Mouse (Mus musculus) 3T3-L1 (cell line): ENCODE results near the gene Zfp169.
"Not testable (repeated sequence)": the region's sequence is repeated elsewhere in the genome, so short reads cannot be mapped to it uniquely, and the experiment has no call there.

Experiments used
- DNase-seq: peaks from one replicate; pipeline ENCODE4 v3.0.0-alpha.2; 2015; ENCODE audit warnings: low read depth, low spot score

Gene Zfp169

DNA sequence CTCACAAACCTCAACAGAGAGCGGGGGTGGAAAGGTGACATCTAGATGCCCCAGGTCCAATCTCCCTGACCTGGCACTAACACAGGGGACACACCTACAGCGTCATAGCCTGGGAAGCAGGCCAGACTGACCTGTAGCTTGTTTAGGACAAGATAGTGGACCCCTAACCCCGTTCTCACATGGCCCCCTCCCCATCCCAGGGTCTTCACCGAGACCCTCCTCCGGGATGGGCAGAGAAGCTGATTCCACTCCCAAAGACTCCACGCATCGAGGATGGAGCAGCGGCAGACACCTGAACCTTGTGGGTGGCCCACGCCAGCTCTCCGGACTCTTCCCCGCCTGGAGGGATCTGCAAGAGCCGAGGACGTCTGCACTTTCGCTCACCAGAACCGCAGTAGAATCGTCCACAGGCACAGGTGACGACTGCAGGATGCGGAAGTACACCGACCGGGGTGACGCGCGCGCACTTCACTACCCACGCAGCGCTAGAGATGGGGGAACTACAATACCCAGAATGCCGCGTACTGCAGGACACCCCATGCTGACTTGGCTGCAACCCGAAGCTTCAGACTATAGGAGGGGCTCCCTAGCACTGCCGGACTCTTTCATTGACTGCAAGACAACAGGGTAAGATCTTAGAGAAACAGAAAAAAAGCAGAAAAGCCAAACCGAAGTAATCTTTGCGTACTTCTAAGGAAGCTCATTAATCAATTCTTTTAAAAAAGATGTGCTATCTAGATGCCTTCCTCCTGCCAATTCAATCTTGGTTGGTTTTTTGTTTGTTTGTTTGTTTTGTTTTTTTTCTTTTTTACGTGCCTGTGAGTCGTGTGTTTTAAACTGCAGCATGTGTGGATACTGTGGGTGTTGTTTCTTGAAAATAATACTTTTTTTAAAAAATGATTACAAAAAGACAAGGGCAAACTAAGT is at the start of gene Zfp169, which contains the start of gene A830005F24Rik:
TSS of gene Zfp169 (minus strand) at position 449 of the 927 bp plus-strand sequence.
TSS of gene A830005F24Rik (plus strand) at position 568 of the 927 bp plus-strand sequence.
- DNase-seq, result peak; percentile 91

DNA sequence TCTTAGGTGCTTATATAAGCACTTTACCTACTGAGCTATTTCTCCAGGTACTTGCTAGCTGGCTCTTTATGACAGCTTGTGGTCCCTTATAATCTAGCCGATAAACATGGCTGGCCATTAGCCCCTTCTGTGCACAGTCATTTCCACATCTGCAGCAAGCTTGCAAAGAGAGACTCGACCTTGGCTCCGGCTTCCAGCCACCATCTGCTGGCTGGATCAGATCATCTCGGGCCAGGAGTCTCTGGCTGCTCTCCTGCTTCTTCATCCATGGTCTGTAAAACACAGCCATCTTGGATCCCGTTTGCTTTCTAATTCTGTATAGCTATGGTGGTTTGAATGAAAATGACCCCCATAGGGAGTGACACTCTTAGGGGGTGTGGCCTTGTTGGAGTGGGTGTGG is 49.1 kb upstream of the Zfp169 start:
- DNase-seq, result no peak

DNA sequence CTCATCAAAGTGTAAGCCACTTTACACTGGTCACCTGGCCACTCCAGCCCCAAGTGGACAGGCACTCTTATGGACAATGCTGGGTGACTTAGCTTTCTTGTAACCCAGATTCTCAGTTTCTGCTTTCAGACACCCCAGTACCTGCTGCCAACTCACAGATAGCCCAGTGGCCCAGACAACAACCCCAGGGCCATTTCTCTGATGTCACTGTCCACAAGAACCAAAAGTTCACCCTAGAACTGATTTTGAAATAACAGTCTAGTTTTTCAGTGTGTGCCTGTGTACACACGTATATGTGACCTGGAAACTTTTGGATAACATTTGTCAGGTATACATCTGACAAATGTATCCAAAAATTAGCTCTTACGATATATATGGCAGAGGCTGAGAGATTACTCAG is 48.2 kb upstream of the Zfp169 start:
- DNase-seq, result no peak

DNA sequence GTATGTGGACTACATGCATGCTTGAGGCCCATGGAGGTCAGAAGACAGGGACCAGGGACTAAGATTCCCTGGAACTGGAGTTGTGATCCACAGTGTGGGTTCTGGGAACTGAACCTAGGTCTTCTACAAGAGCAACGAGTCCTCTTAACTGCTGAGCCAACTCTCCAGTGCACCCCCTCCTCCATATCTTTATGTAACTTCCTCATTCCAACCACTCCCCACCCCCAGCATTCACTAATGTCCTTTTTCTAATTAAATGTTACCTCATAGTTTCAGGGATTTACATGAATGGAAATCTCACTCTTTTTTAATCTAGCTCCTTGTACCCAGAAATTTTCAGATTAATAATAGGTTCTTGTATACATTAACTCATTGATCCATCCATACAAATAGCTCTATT is 42.7 kb upstream of the Zfp169 start:
- DNase-seq, result no peak

DNA sequence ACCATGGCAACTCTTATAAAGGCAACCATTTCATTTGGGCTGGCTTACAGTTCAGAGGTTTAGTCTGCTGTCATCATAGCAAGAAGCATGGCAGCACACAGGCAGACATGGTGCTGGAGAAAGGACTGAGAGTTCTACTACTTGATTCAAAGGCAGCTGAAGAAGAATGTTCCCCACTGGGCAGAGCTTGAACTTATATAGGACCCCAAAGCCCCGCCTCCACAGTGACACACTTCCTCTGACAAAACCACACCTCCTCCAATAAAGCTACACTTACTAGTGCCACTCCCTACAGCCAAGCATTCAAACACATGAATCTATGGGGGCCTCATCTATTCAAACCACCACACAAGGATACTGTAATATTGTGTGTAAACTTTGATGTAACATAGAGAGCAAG is 41.3 kb upstream of the Zfp169 start:
- no peak for DNase-seq

DNA sequence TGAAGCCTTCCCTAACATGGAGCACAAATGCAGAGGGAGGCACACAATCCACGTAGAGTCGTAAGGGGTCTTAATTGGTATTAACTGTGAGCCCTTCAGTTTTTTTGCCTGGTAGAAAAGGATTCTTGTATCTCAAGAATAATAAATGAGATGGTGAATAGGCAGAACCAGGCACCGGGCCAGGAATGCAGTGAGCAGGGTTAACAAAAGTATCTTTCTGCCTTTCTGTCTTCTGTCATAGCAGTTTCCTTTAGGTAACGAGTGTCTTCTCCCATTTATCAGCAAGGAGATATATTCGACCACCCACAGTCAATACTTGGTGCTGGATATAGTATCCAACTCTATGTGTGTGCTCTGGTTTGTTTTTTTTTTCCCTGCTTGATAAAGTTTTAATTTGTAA is 40.3 kb upstream of the Zfp169 start:
- peak; percentile 62 for DNase-seq

DNA sequence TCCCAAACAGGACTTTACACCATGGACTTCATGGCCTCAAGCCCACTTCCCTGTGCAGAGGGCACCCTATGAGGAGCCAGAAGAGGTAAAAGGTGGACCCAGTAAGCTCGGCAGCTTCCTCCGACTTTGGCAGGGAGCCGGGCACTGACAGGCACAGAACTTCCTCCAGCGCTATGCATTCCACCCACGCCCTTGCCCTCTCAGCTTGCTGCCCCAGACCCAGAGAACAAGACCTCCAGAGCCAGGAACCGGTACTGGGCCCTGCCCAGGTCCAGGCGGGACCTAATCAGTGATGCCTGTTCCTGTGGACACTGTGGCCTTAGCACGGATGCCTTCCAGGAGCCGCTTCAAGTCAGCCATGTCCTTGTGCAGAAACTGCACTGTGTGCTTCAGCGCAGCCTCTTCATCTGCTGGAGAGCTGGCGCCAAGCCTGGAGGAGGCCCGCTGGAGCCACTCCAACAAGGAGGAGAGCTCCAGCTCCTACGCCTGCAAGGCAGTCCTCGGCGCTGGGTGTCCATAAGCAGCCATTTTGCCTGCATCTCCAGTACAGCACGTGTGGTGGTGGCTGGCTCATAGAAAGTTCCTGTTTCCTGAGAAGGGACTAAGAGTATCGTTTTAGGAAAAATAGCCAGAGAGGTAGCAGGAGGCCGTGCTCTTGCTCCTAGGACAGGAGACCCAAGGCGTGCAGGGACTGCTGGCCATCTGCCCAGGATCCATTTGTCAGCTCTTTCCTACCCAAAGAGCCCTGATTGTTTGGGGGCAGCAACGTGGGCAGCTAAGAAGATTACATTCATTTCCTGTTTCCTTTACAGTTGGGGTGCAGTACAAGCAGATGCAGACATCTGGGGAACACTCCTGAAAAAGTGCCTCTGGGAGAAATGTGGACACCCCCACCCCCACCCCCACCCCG is 39.2 kb upstream of the Zfp169 start:
- DNase-seq, result peak; percentile 92

DNA sequence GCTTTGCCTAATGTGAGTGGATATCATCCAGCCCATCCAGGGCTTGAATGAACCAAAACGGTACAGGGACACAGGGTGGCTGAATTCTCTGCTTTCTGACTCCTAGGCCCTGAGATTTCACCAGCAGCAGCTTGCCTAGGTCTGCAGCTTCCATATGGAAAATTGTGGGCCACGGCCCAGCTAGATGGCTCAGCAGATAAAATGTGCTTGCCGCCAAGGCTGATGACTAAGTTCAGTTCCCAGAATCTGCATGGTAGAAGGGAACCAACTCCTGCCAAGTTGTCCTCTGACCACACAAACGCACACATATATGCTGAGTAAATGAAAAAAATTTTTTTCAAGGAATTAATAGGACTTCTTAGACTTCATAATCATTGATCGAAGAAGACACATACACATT is 35.0 kb upstream of the Zfp169 start:
- peak; percentile 96 for DNase-seq

DNA sequence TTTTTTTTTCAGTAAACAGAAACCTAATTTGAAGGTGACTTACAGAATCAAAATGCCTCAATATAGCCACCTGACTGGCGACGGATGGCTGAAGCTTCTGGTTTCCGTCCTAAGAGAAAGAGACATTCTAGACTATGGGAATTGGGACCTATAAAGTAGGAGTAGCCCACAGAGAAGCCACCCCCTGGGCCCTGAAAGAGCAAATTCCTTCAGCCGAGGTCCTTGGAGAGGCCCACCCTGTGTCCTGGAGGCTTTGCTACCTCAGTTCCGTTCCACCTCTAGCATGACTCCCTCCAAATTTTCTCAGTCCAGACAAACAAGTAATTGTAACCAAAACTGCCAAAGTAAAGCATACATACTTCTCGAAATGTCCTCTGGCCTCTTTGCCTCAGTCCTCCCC is 34.4 kb upstream of the Zfp169 start:
- DNase-seq, result no peak

DNA sequence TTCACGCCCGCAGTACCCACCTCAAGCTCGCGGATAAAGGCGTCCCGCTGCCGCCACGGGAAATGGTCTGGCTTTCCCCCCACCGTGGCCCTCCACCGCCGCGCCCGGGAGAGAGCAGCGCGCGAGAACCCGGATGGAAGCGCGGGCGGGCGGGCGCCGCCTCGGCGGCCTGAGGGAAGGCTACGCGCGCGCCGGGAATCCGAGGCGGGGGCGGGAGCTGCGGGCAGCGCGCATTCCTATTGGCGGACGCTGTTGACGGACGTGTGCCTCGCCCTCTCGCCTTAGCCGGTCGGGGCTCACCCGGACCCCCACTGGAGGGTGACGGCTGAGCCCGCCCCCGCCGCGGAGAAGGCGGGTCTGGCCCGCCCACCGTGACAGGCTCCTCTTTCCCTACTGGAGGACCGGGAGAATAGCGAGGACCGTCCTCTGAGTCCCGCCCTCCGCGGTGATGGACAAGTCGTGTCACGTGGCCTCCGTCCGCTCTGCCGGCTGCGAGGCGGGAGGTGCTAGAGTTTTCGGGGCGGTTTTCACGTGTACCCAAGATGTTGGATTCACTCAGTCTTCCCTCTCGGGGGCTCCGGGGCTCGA is 33.2 kb upstream of the Zfp169 start:
- DNase-seq, result peak; percentile 98

DNA sequence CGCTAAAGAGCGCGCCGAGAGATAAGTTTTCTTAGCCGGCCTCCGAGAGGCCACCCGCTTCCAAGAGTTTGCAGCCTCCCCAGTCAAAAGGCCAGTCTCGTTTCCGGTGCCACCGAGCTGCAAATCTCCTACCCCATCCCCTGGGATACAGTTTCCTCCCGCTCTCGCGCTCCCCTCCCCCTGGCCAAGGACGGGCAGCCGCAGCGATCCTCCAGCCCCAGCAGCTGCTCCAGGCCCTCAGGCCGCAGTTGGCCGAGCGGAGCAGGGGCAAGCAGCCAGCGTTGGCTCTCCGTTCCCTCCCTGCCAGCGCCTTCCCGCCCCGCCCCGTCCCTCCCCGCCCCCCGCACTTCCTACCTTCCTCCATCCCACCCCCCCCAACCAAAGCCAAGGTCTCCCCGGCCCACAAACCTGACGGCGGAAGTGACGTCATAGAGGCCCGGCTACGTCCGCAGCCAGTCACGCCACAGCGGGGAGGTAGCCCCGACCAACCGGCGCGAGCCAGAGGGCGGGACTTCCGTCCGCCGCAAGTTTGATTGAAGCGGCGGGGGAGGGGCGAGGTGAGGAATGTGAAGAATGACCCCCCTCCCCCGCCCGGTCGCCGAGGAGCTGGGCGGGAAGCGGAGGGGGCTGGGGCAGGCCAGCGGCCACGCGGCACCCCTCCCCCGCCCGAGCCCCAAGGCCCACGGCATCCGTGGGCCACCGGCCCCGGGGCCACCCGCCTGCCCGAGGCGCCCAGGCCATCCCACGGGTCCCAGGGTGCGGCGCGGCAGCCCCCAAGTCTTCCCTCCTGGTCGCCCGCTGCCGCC is 32.4 kb upstream of the Zfp169 start:
- DNase-seq, result peak; percentile 98

DNA sequence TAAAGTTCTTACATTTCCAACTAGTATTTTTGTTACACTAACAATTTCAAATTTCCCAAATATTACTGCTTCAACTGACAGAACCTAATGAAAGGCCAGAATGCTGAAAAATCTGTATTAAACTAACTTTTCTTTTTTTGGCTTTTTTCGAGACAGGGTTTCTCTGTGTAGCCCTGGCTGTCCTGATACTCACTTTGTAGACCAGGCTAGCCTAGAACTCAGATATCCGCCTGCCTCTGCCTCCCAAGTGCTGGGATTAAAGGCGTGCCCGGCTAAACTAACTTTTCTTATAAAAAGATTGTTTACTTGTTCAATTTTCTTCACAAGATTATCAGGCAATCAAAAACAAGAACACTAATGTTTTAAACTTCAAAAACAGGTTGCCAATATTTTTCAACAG is 31.6 kb upstream of the Zfp169 start:
- DNase-seq, result no peak

DNA sequence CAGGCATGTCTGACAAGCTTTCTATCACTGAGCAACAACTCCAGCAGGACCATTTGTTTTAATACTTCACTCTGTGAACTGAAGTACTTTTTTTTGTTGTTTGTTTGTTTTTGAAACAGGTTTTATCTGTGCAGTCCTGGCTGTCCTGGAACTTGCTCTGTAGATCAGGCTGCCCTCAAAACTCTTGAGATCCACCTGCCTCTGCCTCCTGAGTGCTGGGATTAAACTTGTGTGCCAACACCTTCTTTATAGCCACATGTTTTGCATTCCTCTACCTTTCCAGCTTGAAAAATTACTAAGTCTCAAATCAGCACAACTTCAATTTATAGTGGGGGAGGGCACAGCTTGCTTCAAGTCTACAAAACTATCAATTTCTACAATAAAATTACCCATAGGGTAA is 31.1 kb upstream of the Zfp169 start:
- no peak for DNase-seq

DNA sequence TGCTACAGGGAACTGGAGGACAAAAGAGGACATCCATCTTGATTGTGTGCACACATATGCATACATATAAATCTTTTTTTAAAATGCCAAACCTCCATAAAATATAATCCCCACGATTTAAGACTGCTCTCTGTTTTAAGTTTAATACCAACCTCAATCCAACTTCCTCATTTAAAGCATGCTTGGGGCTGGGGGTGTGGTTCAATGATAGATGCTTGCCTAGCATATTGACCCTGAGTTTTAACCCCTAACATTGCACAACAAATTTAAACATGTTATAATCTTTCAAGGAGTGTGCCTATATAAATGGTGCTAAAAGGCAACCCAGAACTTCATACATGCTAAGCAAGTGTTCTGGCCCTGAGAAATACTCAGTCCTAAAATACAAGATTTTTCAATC is 27.2 kb upstream of the Zfp169 start:
- no peak for DNase-seq

DNA sequence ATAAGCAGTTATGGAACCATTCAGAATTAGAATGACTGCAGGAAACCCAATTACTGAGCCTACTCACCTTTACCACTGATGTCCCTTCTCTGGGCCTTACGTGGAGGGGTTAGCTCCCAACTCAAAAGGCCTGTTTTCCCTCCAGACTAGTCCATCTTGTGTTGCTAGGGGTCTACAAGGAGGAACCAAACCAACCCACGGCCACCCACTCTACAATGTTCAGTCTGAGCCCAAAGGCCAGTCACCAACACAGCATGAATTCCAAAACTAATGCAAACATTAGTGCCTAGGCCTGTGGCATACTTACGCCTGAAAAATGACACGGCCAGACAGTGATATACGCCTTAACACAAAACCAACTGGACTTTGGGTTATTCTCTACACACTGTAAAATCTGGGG is 20.2 kb upstream of the Zfp169 start:
- DNase-seq, result no peak

DNA sequence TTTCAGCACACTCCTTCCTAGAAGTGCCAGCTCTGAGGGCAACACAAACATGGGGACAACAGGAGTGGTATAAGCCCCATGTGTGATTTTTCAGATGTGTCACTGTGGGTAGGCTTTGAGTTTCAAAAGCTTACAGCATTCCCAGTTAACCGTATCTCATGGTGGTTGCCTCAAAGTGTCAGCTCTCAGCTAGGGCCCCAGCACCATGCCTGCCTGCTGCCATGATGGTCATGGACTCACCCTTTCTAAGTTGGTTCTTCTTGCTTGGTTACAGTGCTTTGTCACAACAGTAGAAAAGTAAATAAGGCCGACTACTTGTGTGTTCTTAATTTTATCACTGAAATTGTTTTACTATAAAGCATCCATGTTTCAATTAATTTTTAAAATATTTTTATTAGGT is 18.2 kb upstream of the Zfp169 start:
- no peak for DNase-seq

DNA sequence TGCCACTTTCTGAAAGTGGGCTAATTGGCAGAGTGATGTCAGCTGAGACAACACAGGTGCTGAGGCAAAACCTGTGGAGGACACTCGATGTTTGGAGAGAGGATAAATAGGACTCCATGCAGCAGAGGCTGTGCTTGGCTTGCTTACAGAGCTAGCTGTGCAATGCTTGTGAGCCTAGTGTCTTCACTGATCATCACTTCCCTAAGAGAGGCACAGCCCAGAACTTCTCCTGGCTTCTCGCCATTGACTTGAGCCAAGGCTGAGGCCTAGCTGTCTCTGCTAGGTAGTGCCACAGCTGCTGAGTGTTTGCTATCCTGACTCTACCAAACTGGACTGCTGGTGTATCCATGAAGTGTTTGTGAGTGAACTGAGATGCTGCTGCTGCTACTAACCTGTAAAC is 17.4 kb upstream of the Zfp169 start:
- DNase-seq, result peak; percentile 63

DNA sequence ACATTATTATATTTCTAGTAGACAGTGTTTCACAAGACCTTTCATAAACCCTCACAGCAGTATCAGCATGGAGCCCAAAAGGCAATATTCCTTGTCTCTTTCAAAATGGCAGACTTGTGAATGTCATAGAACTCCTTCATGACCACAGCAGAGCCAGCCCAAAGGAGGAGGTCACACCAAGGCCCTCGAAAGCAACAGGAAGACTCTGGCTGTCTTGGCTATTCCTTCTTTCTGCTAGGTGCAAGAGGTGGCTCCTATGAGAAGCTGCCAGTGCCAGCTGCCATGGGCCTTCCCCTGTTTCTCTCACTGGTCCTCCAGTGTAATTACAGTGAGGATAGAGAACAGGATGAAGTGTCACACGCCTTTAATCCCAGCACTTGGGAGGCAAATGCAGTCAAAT is 15.8 kb upstream of the Zfp169 start:
- no peak for DNase-seq

DNA sequence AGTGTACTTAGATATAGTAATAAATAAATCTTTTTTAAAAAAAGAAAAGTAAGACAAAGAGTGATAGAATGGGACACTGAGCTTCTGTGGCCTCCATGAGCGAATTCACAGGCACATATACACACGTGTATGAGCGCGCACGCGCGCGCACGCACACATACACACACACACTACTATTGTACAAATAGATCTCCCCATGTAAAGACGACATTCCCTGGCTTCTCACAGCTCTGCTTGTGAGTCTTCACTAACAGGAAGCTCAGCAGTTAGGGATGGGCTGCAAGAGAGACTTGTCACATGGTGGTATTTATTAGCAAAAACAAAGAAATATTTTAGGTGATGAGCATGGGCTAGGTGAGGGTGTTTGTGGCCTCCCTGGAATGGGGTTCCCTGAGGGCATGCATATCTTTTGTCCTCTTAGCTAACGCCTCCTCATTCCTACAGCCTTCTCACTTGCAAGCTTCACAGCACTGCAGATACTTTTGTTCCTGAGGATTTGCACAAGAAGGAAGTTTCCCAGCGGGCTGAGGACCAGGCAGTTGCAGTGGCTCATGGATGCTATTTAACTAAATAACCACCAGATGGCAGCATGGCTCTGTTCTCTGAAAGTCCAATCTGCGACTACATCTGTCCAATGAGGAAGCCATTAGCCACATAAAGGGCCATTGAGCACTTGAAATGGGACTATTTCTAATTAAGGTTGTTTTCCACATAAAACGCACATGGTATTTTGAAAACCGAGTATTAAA is 15.0 kb upstream of the Zfp169 start:
- peak; percentile 90 for DNase-seq

DNA sequence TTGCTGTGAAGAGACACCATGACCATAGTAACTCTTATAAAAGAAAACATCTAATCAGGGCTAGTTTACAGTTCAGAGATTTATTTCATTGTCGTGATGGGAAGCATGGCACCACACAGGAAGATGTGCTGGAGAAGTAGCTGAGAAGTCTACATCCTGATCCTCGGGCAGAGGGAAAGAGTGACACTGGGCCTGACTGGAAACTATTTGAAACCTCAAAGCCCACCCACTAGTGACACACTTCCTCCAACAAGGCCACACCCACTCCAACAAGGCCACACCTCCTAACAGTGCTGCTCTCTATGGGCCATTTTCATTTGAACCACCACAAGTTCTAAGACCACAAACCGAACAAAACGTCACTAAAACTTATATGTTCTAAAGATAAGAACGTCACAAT is 12.5 kb upstream of the Zfp169 start:
- no peak for DNase-seq

DNA sequence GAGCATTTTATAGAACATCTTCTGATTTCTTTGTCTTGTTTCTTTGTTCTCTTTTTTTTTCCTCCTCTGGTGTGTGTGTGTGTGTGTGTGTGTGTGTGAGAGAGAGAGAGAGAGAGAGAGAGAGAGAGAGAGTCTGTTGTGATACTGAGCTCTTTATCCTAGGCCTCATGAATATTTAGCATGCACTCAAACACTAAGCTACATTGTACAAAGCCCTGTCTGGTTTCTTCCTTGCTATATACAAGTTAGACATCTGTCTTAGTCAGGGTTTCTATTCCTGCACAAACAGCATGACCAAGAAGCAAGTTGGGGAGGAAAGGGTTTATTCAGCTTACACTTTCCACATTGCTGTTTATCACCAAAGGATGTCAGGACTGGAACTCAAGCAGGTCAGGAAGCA is 5.9 kb upstream of the Zfp169 start:
- not testable (repeated sequence) for DNase-seq
